Mouse (Mus musculus): ENCODE measurements at regions not wholly inside any gene's neighbourhood (a gene's known extent, or its start where the extent isn't known, plus 50 kb on each side); places are given as distances from the start of the nearest gene placed in this dataset.

DNA sequence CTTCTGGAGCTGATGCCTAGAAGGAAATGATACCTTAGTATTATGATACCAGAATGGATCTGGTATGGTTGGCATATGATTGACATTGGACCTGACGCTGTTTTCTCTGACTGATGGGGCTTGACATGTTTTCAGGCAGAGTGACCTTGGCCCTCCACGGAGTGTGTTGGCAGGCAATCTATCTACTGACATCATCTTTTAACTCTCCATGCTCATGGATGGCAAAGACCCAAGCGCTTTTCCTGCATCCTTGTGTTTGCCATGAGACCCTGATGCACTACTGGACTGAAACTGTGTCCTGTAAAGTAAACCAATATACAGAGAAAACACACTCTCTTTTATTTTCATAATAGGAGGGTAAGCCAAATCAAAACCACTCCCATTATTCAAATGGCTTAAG is 872.1 kb downstream of the A830018L16Rik start:
- no peak for ATAC-seq
- Histone ChIP-seq H3K4me3 (ENCODE audit: low read depth, low read length) (no peak overlapping the region), H3K4me2 (ENCODE audit: low read length) (no peak overlapping the region), H3K36me3 (ENCODE audit: control insufficient read depth, insufficient read depth, low read length) (no peaks in the 10 kb centered on the region), H3K9me3 (replicated peaks; ENCODE audit: control insufficient read depth, low read length, poor library complexity, severe bottlenecking) (no peaks in the 10 kb centered on the region), H3K27ac (ENCODE audit: low read length) (no peak overlapping the region), H3K27me3 (ENCODE audit: control insufficient read depth, insufficient read depth, low read depth, low read length) (no peaks in the 10 kb centered on the region), H3K4me1 (ENCODE audit: control insufficient read depth, insufficient read depth, low read length) (no peaks in the 10 kb centered on the region), H3K9ac (ENCODE audit: low read depth, low read length) (no peak overlapping the region)
- 77% methylated on average over 3 of the region's 3 CpGs for WGBS

DNA sequence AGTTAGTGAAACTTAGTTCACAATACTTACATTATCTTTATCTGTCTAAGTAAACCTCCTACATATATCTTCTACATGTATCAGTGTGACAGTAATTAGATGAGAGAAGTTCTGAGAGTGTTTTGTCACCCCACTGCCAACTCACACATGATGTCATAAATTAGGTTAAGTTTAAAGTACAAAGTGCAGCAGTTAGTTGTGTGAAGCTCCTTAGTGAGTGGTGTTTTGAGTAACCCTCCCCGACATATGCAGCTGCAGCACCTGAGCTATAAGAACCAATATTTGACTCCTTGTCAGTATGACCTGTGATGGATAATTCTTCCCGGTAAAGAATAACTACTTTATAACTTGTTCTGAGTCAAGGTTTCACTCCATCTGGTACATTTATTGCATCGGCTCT is 874.6 kb downstream of the A830018L16Rik start:
- no peak overlapping the region for H3K4me2 ChIP-seq (ENCODE audit: low read length)
- no peak overlapping the region for H3K9ac ChIP-seq (ENCODE audit: low read depth, low read length)
- WGBS = 94% methylated on average over 3 of the region's 3 CpGs
- H3K9me3 ChIP-seq (replicated peaks; ENCODE audit: control insufficient read depth, low read length, poor library complexity, severe bottlenecking) = no peaks in the 10 kb centered on the region
- H3K4me1 ChIP-seq (ENCODE audit: control insufficient read depth, insufficient read depth, low read length) = no peaks in the 10 kb centered on the region
- no peak for ATAC-seq
- H3K27me3 ChIP-seq (ENCODE audit: control insufficient read depth, insufficient read depth, low read depth, low read length) = no peaks in the 10 kb centered on the region
- H3K27ac ChIP-seq (ENCODE audit: low read length) = no peak overlapping the region
- no peaks in the 10 kb centered on the region for H3K36me3 ChIP-seq (ENCODE audit: control insufficient read depth, insufficient read depth, low read length)
- no peak overlapping the region for H3K4me3 ChIP-seq (ENCODE audit: low read depth, low read length)

DNA sequence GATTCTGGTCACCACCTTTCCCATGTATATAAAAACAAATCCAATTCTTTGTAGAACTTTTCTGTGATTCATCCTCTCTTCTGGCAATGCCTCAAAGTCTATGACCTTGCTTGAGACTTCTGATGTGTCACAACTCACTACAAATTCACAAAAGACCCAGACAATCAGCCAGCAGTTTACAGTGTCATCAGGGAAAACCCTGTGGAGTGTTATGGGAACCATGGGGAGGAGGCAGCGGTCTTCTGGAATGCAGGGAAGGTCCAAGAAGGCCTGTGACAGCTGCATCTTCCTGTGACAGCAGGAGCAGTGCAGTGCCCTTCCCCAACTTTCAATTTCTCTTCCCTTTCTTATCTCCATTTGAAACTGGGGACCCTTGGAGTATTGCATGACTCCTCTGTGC is 877.9 kb downstream of the A830018L16Rik start:
- H3K4me3 ChIP-seq (ENCODE audit: low read depth, low read length) = no peak overlapping the region
- no peaks in the 10 kb centered on the region for H3K36me3 ChIP-seq (ENCODE audit: control insufficient read depth, insufficient read depth, low read length)
- no peaks in the 10 kb centered on the region for H3K27me3 ChIP-seq (ENCODE audit: control insufficient read depth, insufficient read depth, low read depth, low read length)
- ATAC-seq = no peak
- no peak overlapping the region for H3K9ac ChIP-seq (ENCODE audit: low read depth, low read length)
- H3K4me2 ChIP-seq (ENCODE audit: low read length) = no peak overlapping the region
- 68% methylated on average over 1 of the region's 1 CpGs for WGBS
- H3K4me1 ChIP-seq (ENCODE audit: control insufficient read depth, insufficient read depth, low read length) = no peaks in the 10 kb centered on the region
- H3K27ac ChIP-seq (ENCODE audit: low read length) = no peak overlapping the region
- no peaks in the 10 kb centered on the region for H3K9me3 ChIP-seq (replicated peaks; ENCODE audit: control insufficient read depth, low read length, poor library complexity, severe bottlenecking)

DNA sequence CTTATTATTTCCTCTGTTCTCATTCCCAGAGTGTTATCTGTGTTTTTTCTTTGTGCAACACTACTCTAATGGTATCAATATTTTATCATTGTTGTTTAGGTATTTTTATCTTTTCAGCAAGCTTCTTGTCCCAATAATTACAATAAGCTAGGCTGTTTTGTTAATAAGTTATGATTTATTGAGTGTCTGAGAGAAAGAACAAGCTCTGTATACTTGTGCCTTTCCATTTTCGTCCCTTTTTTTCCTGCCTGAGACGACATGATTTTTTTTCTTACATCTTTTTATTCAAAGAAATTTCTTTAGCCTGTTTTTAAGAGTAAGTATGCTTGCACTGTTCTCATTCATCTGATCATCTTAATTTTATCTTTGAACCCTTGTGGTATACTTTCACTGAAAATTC is 904.1 kb downstream of the A830018L16Rik start:
- ATAC-seq = no peak
- WGBS = 83% methylated on average over 2 of the region's 2 CpGs
- no peaks in the 10 kb centered on the region for H3K27me3 ChIP-seq (ENCODE audit: control insufficient read depth, insufficient read depth, low read depth, low read length)
- no peak overlapping the region for H3K4me2 ChIP-seq (ENCODE audit: low read length)
- no peak overlapping the region for H3K4me3 ChIP-seq (ENCODE audit: low read depth, low read length)
- no peaks in the 10 kb centered on the region for H3K9me3 ChIP-seq (replicated peaks; ENCODE audit: control insufficient read depth, low read length, poor library complexity, severe bottlenecking)
- H3K36me3 ChIP-seq (ENCODE audit: control insufficient read depth, insufficient read depth, low read length) = no peaks in the 10 kb centered on the region
- H3K4me1 ChIP-seq (ENCODE audit: control insufficient read depth, insufficient read depth, low read length) = no peaks in the 10 kb centered on the region
- no peak overlapping the region for H3K9ac ChIP-seq (ENCODE audit: low read depth, low read length)
- H3K27ac ChIP-seq (ENCODE audit: low read length) = no peak overlapping the region

DNA sequence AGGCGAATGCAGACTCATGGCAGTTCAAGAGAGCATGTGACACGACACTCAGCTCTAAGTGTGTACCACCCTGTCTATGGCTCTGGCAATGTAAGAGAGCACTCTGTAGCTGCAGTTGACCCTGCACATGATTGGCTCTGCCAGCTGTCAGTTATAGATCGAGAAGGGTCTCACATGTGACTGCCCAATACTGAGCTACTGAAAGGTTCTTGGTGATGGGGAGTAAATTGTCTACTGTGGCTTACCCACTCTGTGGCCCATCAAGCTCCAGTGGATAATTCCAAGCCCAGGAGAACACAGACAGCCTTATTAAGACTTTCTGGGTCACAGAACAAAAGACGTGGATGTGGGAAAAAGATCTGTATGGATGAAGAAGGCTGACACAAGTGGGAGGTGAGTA is 920.3 kb downstream of the A830018L16Rik start:
- H3K27ac ChIP-seq (ENCODE audit: low read length) = no peak overlapping the region
- H3K9ac ChIP-seq (ENCODE audit: low read depth, low read length) = no peak overlapping the region
- H3K4me3 ChIP-seq (ENCODE audit: low read depth, low read length) = no peak overlapping the region
- no peaks in the 10 kb centered on the region for H3K9me3 ChIP-seq (replicated peaks; ENCODE audit: control insufficient read depth, low read length, poor library complexity, severe bottlenecking)
- H3K27me3 ChIP-seq (ENCODE audit: control insufficient read depth, insufficient read depth, low read depth, low read length) = no peaks in the 10 kb centered on the region
- no peak for ATAC-seq
- H3K36me3 ChIP-seq (ENCODE audit: control insufficient read depth, insufficient read depth, low read length) = no peaks in the 10 kb centered on the region
- no peaks in the 10 kb centered on the region for H3K4me1 ChIP-seq (ENCODE audit: control insufficient read depth, insufficient read depth, low read length)
- WGBS = 79% methylated on average over 4 of the region's 4 CpGs
- no peak overlapping the region for H3K4me2 ChIP-seq (ENCODE audit: low read length)

DNA sequence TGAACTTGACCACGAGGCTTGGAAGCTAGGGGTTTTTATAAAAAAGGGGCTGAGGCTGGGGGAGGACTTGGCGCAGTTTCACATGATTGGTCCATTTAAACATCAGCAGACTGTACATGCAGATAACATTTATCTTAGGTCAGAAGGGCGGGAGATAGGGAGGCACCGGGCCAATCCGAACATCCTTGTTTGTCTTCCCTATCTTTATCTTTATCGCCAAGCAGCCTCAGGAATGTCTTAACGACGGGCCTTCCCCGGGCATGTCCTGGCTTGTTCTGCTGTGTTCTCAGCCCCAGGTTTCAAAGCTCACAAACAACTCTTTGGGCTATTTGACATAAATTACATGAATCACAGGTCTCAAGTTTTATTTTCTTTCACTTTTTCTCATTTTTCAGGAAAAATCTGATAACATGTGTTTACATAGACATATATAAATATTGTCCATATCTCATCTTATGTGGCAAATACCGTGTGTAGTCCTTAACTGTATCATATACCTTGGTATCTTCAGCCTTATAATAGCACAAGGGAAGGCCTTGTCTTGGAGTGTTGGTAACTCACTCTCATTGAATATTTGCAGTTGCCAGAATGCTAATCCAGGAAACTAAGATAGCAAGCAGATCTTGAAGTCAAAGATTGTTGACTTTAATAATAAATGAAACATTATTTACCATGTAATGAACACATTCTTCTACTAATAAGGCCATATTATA is 931.0 kb downstream of the A830018L16Rik start:
- no peak overlapping the region for H3K27ac ChIP-seq (ENCODE audit: low read length)
- H3K4me2 ChIP-seq (ENCODE audit: low read length) = no peak overlapping the region
- ATAC-seq = no peak
- H3K4me3 ChIP-seq (ENCODE audit: low read depth, low read length) = no peak overlapping the region
- WGBS = 93% methylated on average over 10 of the region's 10 CpGs
- H3K9me3 ChIP-seq (replicated peaks; ENCODE audit: control insufficient read depth, low read length, poor library complexity, severe bottlenecking) = no peaks in the 10 kb centered on the region
- H3K4me1 ChIP-seq (ENCODE audit: control insufficient read depth, insufficient read depth, low read length) = no peaks in the 10 kb centered on the region
- no peak overlapping the region for H3K9ac ChIP-seq (ENCODE audit: low read depth, low read length)
- H3K27me3 ChIP-seq (ENCODE audit: control insufficient read depth, insufficient read depth, low read depth, low read length) = no peaks in the 10 kb centered on the region
- H3K36me3 ChIP-seq (ENCODE audit: control insufficient read depth, insufficient read depth, low read length) = no peaks in the 10 kb centered on the region

DNA sequence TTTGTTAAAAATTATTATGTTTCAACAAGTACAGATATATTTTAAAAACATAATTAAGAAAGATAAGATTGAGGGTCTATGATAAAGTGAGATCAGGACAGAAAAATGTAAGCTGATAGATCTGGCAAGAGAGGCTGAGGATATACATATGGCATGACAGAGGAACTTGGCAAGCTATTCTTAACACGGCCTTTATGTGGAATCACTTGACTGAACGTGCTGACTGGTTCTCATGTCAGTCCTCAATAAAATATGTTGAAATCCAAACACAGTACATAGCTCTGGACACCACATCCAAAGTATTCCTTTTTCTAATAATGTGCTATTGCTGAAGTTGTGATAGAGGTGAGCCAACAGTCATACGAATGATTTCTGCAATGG is 931.5 kb downstream of the A830018L16Rik start:
- 92% methylated on average over 3 of the region's 3 CpGs for WGBS
- H3K9me3 ChIP-seq (replicated peaks; ENCODE audit: control insufficient read depth, low read length, poor library complexity, severe bottlenecking) = no peaks in the 10 kb centered on the region
- no peaks in the 10 kb centered on the region for H3K27me3 ChIP-seq (ENCODE audit: control insufficient read depth, insufficient read depth, low read depth, low read length)
- H3K4me1 ChIP-seq (ENCODE audit: control insufficient read depth, insufficient read depth, low read length) = no peaks in the 10 kb centered on the region
- H3K27ac ChIP-seq (ENCODE audit: low read length) = no peak overlapping the region
- ATAC-seq = no peak
- H3K9ac ChIP-seq (ENCODE audit: low read depth, low read length) = no peak overlapping the region
- no peaks in the 10 kb centered on the region for H3K36me3 ChIP-seq (ENCODE audit: control insufficient read depth, insufficient read depth, low read length)
- H3K4me3 ChIP-seq (ENCODE audit: low read depth, low read length) = no peak overlapping the region
- H3K4me2 ChIP-seq (ENCODE audit: low read length) = no peak overlapping the region

DNA sequence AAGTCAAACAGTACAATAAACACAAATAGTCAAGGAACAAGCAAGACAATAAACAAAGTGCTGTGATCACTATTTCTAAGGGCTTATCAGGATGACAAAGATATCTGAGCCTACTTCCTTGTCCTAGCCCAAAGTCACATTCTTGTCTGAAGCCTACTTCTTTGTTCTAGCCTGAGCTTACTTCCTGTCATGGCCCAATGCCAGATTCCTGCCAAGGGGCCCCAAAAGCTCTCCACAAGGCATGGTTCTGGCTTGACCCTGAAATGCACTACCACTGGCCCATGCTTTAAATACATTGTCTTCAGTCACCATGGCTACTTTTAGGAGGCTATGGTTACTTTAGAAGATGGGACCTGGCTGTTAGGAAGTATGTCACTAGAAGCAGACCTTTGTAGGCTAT is 940.6 kb downstream of the A830018L16Rik start:
- no peak overlapping the region for H3K4me3 ChIP-seq (ENCODE audit: low read depth, low read length)
- ATAC-seq = no peak
- no peaks in the 10 kb centered on the region for H3K36me3 ChIP-seq (ENCODE audit: control insufficient read depth, insufficient read depth, low read length)
- H3K27ac ChIP-seq (ENCODE audit: low read length) = no peak overlapping the region
- H3K27me3 ChIP-seq (ENCODE audit: control insufficient read depth, insufficient read depth, low read depth, low read length) = no peaks in the 10 kb centered on the region
- H3K9me3 ChIP-seq (replicated peaks; ENCODE audit: control insufficient read depth, low read length, poor library complexity, severe bottlenecking) = no peaks in the 10 kb centered on the region
- no peak overlapping the region for H3K4me2 ChIP-seq (ENCODE audit: low read length)
- H3K4me1 ChIP-seq (ENCODE audit: control insufficient read depth, insufficient read depth, low read length) = no peaks in the 10 kb centered on the region
- no peak overlapping the region for H3K9ac ChIP-seq (ENCODE audit: low read depth, low read length)

DNA sequence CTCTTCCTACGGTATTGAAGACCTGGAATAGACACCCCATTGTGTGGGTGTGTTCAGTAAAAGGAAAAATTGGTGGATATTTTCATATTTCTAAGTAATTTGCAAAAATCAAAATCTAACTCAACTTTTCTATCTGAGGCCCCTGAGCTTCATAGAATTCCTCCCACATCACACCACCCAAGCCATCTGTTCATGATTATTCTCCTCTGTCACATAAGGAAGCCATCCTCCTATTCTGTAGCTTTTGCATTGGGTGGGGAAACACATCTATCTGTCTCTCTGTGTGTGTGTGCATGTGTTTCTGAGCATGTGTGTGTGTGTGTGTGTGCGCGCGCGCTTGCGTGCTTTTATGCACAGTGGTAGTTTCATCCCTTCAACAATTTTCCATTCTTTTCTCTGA is 954.0 kb downstream of the A830018L16Rik start:
- H3K27ac ChIP-seq (ENCODE audit: low read length) = no peak overlapping the region
- WGBS = 96% methylated on average over 6 of the region's 6 CpGs

More for the DNA sequence above, 954.0 kb downstream of the A830018L16Rik start:
- H3K9ac ChIP-seq (ENCODE audit: low read depth, low read length) = no peak overlapping the region
- H3K36me3 ChIP-seq (ENCODE audit: control insufficient read depth, insufficient read depth, low read length) = no peaks in the 10 kb centered on the region
- no peaks in the 10 kb centered on the region for H3K9me3 ChIP-seq (replicated peaks; ENCODE audit: control insufficient read depth, low read length, poor library complexity, severe bottlenecking)
- no peaks in the 10 kb centered on the region for H3K4me1 ChIP-seq (ENCODE audit: control insufficient read depth, insufficient read depth, low read length)
- ATAC-seq = no peak
- no peaks in the 10 kb centered on the region for H3K27me3 ChIP-seq (ENCODE audit: control insufficient read depth, insufficient read depth, low read depth, low read length)
- no peak overlapping the region for H3K4me3 ChIP-seq (ENCODE audit: low read depth, low read length)
- no peak overlapping the region for H3K4me2 ChIP-seq (ENCODE audit: low read length)
